Mouse (Mus musculus) cerebellum, postnatal 4 days (tissue): ENCODE data around the gene Ubqln4.
"Not testable (repeated sequence)": the region's sequence is repeated elsewhere in the genome, so short reads cannot be mapped to it uniquely, and the experiment has no call there.

Experiments used
- DNase-seq, 2 experiments: peaks; one replicate each; pipeline ENCODE4 v3.0.0; 2022; ENCODE audit warnings: low spot score in 2 of 2, mixed read lengths in 1 of 2

Ubqln4 gene

DNA sequence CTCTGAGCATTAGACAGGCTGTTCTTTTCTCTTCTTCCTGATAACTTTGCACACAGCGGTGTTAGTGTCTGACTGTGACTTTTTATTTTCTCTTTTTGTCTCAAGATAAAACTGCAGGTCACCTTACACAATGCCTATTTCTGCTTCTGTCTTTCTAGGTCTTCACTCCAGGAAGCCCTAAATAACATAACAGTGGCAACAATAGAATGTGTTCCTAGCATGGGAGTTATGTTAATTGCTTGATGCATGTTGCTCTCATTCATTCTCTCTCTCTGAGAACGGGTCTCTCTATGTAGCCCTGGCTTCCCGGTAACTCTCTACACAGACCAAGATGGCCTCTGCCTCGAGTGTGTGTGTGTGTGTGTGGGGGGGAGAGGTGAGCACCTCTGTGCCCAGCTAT, 48.9 kb downstream of the Ubqln4 start:
- no peak for DNase-seq

DNA sequence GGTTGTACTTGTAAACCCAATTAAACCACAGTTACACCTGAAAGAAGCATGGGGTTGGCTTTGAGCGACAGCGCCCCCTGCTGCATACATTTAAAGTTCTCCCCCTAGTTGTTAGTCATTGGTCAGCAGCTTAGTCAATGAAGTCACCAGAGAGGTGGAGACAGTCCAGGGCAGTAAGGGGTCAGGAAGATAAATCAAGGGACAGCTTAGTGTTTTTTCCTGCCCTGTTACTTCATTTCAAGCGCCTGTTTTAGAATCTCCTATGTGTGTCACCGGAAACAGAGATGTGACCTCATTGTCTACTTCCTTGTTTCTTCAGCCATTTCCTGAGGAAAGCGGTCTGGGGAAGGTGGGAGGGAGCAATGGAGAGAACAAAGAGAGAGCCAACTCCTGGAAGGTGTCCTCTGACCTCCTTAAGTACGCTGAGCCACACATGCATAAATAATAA, 50.2 kb downstream of the Ubqln4 start:
- peak in 1 of 2 experiments; percentile 61 for DNase-seq

DNA sequence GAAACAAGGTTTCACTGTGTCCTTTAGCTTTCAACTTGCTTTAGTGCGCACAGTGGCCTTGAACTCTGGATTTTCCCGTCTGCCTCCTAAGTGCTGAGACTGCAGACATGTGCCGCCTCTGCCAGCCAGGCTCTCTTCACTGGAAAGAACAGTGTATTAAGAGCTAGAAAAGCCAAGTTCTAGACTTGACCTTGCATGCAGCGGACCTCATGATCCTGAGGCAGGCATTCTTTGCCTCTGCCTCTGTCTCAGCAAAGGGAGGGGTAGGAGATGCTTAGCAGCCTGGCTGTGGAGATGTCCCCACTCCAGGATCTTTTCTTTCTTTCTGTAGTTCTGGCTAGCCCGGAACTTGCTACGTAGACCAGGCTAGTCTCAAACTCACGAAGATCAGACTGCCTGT, 51.3 kb downstream of the Ubqln4 start:
- no peak for DNase-seq

DNA sequence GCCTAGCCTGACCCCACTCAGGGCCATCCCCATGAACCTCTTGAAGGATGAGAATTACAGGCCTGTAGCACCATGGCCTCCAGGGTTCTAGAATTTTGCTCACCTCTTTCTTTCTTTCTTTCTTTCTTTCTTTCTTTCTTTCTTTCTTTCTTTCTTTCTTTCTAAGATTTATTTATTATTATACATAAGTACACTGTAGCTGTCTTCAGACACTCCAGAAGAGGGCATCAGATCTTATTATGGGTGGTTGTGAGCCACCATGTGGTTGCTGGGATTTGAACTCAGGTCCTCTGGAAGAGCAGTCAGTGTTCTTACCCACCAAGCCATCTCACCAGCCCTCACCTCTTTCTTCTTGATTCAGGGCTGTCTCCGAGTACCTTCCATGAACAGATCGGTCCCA, 52.1 kb downstream of the Ubqln4 start, which contains the start of gene Arhgef2:
Arhgef2 (plus strand) TSS at position 301 of the 400 bp plus-strand sequence.
- DNase-seq, result not testable (repeated sequence)

DNA sequence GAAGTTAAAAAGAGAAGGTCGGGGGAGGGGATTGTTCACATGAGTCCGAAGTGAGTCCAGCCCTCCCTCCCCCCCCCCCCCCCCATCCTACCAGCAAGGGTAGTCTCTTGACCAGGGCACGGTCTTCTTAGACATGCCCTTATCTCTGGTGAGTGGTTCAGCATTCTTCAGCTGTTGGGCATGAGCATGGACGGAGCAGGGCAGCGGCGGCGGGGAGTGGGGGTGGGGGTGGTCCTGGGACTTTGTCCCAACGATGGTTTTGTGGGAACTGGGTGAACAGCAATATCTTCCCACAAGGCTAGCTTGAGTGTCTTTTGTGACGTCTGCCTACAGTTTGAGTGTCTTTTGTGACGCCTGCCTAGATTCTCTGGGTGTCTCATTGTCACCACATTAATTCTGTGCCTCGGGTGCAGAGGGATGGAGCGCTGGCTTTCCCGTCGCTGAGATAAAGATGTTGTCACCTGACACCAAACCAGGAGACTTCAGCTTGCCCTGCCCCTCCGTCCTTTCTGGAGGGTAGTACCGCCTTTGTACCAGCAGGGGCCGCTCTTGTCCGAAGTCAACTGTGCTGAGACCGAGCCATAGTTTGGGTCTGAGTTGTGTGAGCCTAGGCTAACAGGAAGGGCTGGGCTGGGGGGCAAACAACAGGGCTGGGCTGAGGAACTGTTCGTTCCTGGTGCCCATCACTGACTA, 53.7 kb downstream of the Ubqln4 start:
- DNase-seq, result peak; percentile 88 to 94

DNA sequence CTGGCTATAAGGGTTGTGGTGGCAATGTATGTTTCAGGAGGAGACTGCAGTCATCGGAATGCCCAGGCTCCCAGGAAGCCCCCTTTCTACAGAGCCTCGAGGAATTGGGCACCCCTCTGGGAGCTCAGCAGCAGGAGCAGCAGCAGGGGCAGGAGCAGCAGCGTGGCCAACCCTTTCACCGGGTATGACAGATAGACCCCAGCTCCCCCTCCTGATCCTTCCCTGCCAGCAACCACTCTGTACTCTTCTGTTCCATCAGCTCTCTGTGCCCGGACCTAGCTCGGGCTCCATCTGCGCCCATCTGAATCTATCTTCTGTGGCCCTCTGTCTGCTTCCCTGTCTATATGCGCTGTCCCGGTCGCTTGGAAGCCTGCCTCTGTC, 54.2 kb downstream of the Ubqln4 start:
- no peak for DNase-seq

DNA sequence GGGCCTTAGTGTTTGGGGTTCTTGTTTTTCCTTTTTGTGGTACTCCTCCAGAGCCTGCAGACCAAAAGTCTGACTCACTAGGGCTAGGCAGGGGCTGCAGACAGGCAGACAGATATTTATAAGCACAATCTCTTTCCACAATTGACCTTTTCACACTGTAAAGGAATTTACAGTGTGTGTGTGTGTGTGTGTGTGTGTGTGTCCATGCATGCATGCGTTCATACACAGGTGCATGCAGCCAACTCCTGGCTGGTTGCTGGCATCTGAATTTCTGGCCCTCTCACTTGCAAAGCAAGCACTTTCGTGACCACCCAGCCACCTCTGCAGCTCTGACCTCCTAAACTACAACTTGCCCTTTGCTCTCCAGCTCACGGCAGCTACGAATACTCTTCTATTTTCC, 55.5 kb downstream of the Ubqln4 start:
- no peak for DNase-seq

DNA sequence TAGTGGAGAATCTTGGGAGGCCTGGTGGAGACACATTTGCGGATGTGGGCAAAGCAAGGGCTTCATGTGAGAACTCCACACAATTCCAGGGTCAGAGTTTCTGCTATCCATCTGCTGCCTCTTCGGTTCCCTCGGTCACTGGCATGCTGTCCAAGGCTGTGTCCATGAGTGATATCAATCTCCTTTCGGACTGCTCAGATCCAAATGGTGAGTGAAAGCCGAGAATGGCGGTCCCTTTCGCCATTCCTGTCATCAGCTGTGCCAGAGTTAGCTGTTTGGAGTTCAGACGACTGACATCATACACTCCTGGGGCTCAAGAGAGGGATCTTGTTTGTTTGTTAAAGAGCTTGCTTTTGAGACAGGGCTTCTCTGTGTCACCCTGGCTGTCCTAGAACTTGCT, 60.9 kb downstream of the Ubqln4 start:
- no peak for DNase-seq

DNA sequence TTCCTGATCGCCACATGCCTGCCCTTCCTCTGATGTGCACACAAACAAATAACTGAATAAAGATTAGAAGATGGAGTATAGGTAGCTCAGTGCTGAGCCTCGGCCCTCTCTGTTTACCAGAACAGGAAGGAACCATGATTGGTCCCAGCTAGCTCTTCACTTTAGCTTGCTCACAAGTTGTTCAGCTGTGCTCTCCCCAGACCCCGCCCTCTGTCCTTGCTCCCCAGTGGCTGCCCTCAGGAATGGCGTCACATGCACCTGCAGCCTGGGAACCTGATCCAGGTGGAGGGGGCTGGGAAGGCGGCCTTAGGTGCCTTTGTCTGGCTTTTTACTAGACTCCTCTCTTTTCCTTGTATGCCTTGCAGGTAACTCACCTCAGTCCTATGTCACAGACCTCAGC, 61.6 kb downstream of the Ubqln4 start:
- no peak for DNase-seq

DNA sequence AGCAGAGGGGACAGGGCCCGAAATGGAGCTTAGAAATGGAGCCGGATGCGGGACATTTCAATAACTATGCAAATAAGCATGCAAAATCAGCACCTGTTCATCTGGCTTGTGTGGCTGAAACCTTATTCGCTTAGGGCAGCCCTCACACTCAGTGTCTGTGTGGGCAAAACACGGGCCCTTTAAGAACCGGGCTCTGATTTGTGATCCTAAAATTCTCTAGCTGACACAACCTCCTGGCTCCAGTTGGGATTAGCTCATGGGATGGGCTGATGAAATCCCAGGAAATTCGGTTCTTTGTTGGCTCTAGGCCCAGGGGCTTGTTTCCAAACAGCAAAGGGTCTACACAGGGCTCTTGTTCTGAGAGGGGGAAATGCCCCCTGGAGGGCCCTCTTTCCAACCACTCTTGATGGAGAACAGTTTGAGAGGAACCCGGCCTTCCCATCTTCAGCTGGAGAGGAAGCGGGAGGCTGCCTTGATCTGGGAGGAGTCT, 62.4 kb downstream of the Ubqln4 start:
- no peak for DNase-seq

DNA sequence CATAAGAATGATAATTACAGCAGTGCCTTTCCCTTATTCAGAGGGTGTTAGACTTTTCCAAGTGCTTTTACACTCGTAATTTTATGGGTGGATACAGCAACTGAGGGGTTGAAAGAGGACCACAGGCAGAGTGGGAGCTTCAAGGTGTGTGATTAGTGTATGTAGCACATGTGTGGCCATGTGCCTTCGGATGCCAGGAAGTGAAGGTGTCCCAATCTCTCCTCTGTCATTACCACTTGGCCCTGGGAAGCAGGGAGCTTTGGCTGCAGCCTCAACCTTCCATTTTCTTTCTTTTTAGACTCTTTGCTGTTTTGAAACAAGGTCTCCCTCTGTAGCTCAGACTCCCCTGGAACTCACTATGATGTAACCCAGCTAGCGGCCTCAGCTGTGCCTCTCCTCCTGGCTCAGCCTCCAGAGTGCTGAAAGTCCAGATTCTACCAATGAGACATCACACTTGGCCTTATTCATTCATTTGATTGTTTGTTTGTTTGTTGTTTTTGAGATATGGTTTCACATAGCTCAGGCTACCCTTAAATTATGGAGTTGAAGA, 63.5 kb downstream of the Ubqln4 start:
- DNase-seq, result no peak

DNA sequence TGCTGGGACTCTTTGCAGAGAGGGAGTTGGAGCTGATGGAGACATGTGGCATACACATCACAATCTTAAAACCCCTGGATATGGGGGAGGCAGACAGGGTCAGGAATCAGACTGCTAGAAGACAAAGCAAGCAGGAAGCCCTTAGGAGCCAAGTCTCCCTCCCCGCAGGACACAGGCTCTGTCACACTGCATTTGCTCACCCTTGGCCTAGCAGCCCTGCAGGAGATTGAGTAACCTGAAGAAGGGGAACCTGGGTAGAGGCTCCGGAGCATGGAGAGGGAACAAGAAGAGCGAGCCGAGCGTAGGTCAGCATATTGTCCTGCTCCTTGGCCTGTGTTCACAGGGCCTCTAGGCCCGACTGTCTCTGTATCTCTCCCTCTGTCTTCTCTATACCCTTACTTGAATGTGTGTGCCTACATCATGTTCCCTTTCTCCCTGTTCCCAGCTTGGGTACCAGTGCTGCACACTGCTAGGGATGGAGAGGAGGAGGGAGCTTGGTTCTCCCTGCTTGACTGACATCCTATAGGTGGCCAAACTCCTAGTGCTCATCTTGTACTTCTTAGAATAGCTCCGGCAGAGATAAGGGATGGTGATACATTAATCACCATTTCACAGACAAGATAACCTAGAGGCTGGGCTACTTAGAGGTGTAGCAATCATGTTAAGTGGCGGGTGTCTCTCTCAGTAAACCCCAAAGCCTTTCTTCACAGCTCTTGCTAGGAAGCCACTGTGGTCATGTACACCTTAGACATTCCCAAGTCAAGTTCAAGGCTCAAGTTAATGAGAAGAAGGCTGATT, 64.7 kb downstream of the Ubqln4 start:
- no peak for DNase-seq
